Mouse (Mus musculus) liver, embryonic 11.5 days (tissue): ENCODE measurements around the gene Olfr773. TPM values are rescaled to one million over a fixed set of nuclear protein-coding genes. Genes with fewer than 3 reads are reported as not detected.
"Not testable (repeated sequence)": the region's sequence is repeated elsewhere in the genome, so short reads cannot be mapped to it uniquely, and the experiment has no call there.

Experiments used
- ATAC-seq: fragments of 200-750 bp; cut with Nextera tagmentation; replicated peaks from 2 replicates; pipeline ENCODE4 v1.8.0; 2017; ENCODE audit warnings: moderate number of reproducible peaks, mild to moderate bottlenecking, moderate TSS enrichment, moderate library complexity; ENCODE audit not compliant: low FRiP score
- DNase-seq: peaks from one replicate; pipeline ENCODE4 v3.0.0-alpha.2; 2017; ENCODE audit warnings: low spot score
- H3K27ac ChIP-seq: fragments of 300-500 bp; sonication (generic); 2 replicates; pipeline ENCODE4 v1.5.1; 2014; ENCODE audit warnings: mild to moderate bottlenecking, low read depth, low read length, control low read depth
- H3K27me3 ChIP-seq: fragments of 300-500 bp; sonication (generic); replicated peaks from 2 replicates; pipeline ENCODE4 v1.6.1; 2014; ENCODE audit warnings: low read length, mixed read lengths; ENCODE audit not compliant: control insufficient read depth, insufficient read depth
- H3K36me3 ChIP-seq: fragments of 300-500 bp; sonication (generic); 2 replicates; pipeline ENCODE4 v1.6.1; 2014; ENCODE audit warnings: mild to moderate bottlenecking, low read length, moderate library complexity, mixed read lengths; ENCODE audit not compliant: control insufficient read depth, insufficient read depth
- H3K4me1 ChIP-seq: fragments of 300-500 bp; sonication (generic); replicated peaks from 2 replicates; pipeline ENCODE4 v1.6.1; 2014; ENCODE audit warnings: low read length, mixed read lengths; ENCODE audit not compliant: control insufficient read depth, insufficient read depth
- H3K4me2 ChIP-seq: fragments of 300-500 bp; sonication (generic); 2 replicates; pipeline ENCODE4 v1.6.1; 2014; ENCODE audit warnings: mild to moderate bottlenecking, control low read depth, moderate library complexity
- H3K4me3 ChIP-seq: fragments of 300-500 bp; sonication (generic); 2 replicates; pipeline ENCODE4 v1.5.1; 2014; ENCODE audit warnings: low read depth, low read length, control low read depth
- H3K9ac ChIP-seq: fragments of 300-500 bp; sonication (generic); 2 replicates; pipeline ENCODE4 v1.6.1; 2014; ENCODE audit warnings: low read depth, low read length, control low read depth
- H3K9me3 ChIP-seq: fragments of 300-500 bp; sonication (generic); 2 replicates; pipeline ENCODE4 v1.6.1; 2016; ENCODE audit warnings: low read length, inconsistent platforms, mixed read lengths; ENCODE audit not compliant: control insufficient read depth
- WGBS: fragments of 180-500 bp; shearing (Covaris S2); extraction: QIAGEN DNeasy Blood & Tissue Kit; methylation state at CpG from one replicate; pipeline ENCODE4 v1.1.7; 2014; 5-methylcytosine and 5-hydroxymethylcytosine counted together
- polyA plus RNA-seq: library from polyadenylated mRNA; unstranded; fragments of >200 nt; fragmentation: Nextera tagmentation; extraction: Ambion mirVana; gene quantifications from 2 replicates; pipeline ENCODE4 v1.2.1, GENCODE M21; 2014

The Olfr773 gene
- polyA plus RNA-seq: not detected in 2 replicates

GRCm38 (mm10) chr10:129187319-129187718, at the start of gene Olfr773:
Gene Olfr773 (minus strand): TSS chr10:129187419.
- not testable (repeated sequence) for H3K4me2 ChIP-seq, H3K4me1 ChIP-seq, H3K36me3 ChIP-seq, H3K27me3 ChIP-seq, DNase-seq, ATAC-seq, H3K4me3 ChIP-seq, H3K9me3 ChIP-seq, H3K27ac ChIP-seq, H3K9ac ChIP-seq

DNA sequence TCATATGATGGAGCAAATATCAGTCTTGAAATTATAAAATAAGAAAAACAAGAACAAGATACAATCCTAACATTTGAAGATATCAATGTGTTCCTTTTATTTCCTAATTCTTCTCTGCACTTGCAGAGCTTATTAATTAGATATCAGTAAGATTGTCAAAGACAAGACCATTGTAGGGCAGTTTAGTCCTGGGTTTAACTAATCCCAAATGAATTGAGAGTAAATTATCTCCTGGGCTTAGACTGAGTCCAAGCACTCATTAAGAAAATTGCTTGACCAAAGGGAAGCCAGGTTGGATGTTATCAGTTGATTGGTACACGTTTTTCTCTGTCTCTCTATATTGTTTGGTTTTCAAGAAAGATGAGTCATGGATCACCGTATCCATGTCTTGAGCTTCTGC, 48.7 kb upstream of the Olfr773 start, which contains the start of gene Olfr774:
Gene Olfr774, plus strand, starts transcription at position 301 of the 400 bp plus-strand sequence.
- Histone ChIP-seq H3K4me1 (no peaks in the 10 kb centered on the region), H3K27me3 (no peaks in the 10 kb centered on the region), H3K4me3 (no peak within 1 kb of the TSS), H3K9ac (no peak within 1 kb of the TSS), H3K36me3 (no peaks in the 10 kb centered on the region), H3K27ac (no peak within 1 kb of the TSS), H3K4me2 (no peak within 1 kb of the TSS), H3K9me3 (no peaks in the 10 kb centered on the region)
- 67% methylated on average over 2 of the region's 2 CpGs for WGBS
- no peak for ATAC-seq
- no peak for DNase-seq

DNA sequence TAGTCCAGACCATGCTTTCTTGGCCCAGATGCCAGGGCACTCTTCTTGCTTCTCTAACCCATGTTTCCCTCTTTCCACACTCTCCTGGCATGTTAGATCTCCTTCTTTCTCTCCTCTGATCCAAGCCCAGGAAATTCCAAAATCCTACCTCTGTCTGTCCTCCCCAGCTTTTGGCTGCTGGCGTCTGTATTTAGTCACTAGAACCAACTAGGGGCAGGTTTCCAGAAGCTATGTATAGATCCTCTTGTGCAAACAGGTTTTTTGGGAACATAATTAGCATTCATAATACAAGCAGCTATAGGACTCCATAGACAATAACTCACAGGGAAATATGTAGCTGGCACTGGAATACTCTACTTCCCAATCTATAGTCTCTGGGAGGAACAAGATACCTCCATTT, 43.5 kb upstream of the Olfr773 start:
- H3K4me1 ChIP-seq: no peaks in the 10 kb centered on the region
- H3K27ac ChIP-seq: no peak overlapping the region
- DNase-seq (no peak), ATAC-seq (no peak)
- no peak overlapping the region for H3K4me2 ChIP-seq
- H3K9me3 ChIP-seq: no peaks in the 10 kb centered on the region
- no peaks in the 10 kb centered on the region for H3K36me3 ChIP-seq
- no peak overlapping the region for H3K9ac ChIP-seq
- no peak overlapping the region for H3K4me3 ChIP-seq
- WGBS: 70% methylated on average over 1 of the region's 1 CpGs
- H3K27me3 ChIP-seq: no peaks in the 10 kb centered on the region

DNA sequence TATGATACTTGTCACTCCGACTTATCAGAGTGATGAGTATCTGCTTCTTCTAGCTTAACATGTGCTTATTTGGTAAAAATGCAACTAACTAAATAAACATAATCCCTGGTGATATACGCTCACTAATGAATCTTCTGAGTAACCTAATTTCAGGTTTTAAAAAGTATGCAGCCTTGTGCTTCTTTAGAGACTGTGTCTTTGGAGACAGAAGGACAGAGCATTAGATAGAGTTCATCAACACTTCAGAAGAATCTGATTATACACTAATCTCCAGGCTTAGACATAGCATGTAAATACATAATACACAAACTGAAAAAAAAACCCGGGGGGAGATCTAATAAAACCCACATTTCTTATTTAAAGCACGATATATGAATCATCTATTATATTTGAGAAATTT, 9.4 kb downstream of the Olfr773 start, which contains the start of gene Olfr772:
Gene Olfr772, minus strand, starts transcription at position 101 of the 400 bp plus-strand sequence.
- not testable (repeated sequence) for H3K27me3 ChIP-seq, H3K36me3 ChIP-seq, H3K9ac ChIP-seq, H3K4me1 ChIP-seq, H3K9me3 ChIP-seq, H3K4me3 ChIP-seq, H3K4me2 ChIP-seq, ATAC-seq, H3K27ac ChIP-seq, DNase-seq
- WGBS: 75% methylated on average over 3 of the region's 4 CpGs

DNA sequence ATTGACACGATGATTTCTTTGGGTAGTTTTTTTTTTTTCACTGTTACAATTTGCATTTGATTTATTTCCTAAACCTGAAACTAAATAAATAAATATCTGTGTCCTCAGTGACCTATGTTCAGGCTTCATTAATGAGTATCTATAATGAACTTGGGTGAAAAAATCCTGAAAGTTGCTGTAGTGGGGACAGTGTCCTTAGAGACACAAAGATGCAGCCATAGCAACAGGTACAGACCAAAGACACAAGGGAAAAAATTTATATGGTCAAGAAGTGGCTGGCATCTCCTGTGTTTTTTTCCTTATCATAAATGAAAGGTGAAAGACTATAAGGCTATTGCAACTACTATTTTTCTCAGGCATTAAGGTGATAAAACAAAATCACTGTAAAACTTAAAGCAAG, 22.6 kb downstream of the Olfr773 start, which contains the start of gene Olfr771:
Gene Olfr771, minus strand, starts transcription at position 101 of the 400 bp plus-strand sequence.
- Histone ChIP-seq H3K9ac (no peak within 1 kb of the TSS), H3K4me2 (no peak within 1 kb of the TSS), H3K9me3 (no peaks in the 10 kb centered on the region), H3K36me3 (no peaks in the 10 kb centered on the region), H3K27me3 (no peaks in the 10 kb centered on the region), H3K27ac (no peak within 1 kb of the TSS), H3K4me3 (no peak within 1 kb of the TSS), H3K4me1 (no peaks in the 10 kb centered on the region)
- WGBS: 83% methylated on average over 1 of the region's 1 CpGs
- no peak for DNase-seq
- no peak for ATAC-seq

- Histone ChIP-seq H3K4me1 (no peaks in the 10 kb centered on the region), H3K4me3 (no peak within 1 kb of the TSS), H3K27ac (no peak within 1 kb of the TSS), H3K4me2 (no peak within 1 kb of the TSS), H3K9ac (no peak within 1 kb of the TSS), H3K27me3 (no peaks in the 10 kb centered on the region), H3K36me3 (no peaks in the 10 kb centered on the region), H3K9me3 (no peaks in the 10 kb centered on the region)
- WGBS: 84% methylated on average over 2 of the region's 2 CpGs
- DNase-seq (no peak), ATAC-seq (no peak)
Observed at GRCm38 (mm10) chr10:129138898-129139297, 48.3 kb downstream of the Olfr773 start, which contains the start of gene Olfr770. Gene Olfr770 (minus strand): TSS chr10:129138998.

Other genes with a start within 250 kb of the Olfr773 start
- gene Mettl7b, start 226.4 kb downstream of the Olfr773 start, polyA plus RNA-seq: not detected in 2 replicates
- not detected in 2 replicates for gene Olfr9, start 198.0 kb downstream of the Olfr773 start, polyA plus RNA-seq
- gene Olfr763, start 176.6 kb downstream of the Olfr773 start, polyA plus RNA-seq: not detected in 2 replicates
- not detected in 2 replicates for gene Olfr764-ps1, start 147.5 kb downstream of the Olfr773 start, polyA plus RNA-seq
- gene Olfr765, start 137.4 kb downstream of the Olfr773 start, polyA plus RNA-seq: not detected in 2 replicates
- gene Olfr766-ps1, start 118.4 kb downstream of the Olfr773 start, polyA plus RNA-seq: not detected in 2 replicates
- not detected in 2 replicates for gene Olfr767, start 104.5 kb downstream of the Olfr773 start, polyA plus RNA-seq
- gene Olfr768, start 88.0 kb downstream of the Olfr773 start, polyA plus RNA-seq: not detected in 2 replicates
- not detected in 2 replicates for gene Olfr769, start 69.6 kb downstream of the Olfr773 start, polyA plus RNA-seq
- gene Olfr770, start 48.4 kb downstream of the Olfr773 start, polyA plus RNA-seq: not detected in 2 replicates
- gene Olfr771, start 22.7 kb downstream of the Olfr773 start, polyA plus RNA-seq: not detected in 2 replicates
- not detected in 2 replicates for gene Olfr772, start 9.5 kb downstream of the Olfr773 start, polyA plus RNA-seq
- gene Olfr774, start 48.8 kb upstream of the Olfr773 start, polyA plus RNA-seq: not detected in 2 replicates
- not detected in 2 replicates for gene Olfr775, start 61.0 kb upstream of the Olfr773 start, polyA plus RNA-seq
- not detected in 2 replicates for gene Olfr776, start 71.7 kb upstream of the Olfr773 start, polyA plus RNA-seq
- gene Olfr777, start 84.1 kb upstream of the Olfr773 start, polyA plus RNA-seq: not detected in 2 replicates
- gene Olfr780, start 130.7 kb upstream of the Olfr773 start, polyA plus RNA-seq: not detected in 2 replicates
- gene Olfr781, start 141.4 kb upstream of the Olfr773 start, polyA plus RNA-seq: not detected in 2 replicates
- gene Olfr782, start 161.4 kb upstream of the Olfr773 start, polyA plus RNA-seq: not detected in 2 replicates
- 0.07 TPM in 1 of 2 replicates, not detected in the other for gene Olfr784, start 196.7 kb upstream of the Olfr773 start, polyA plus RNA-seq
- not detected in 2 replicates for gene Olfr785, start 218.0 kb upstream of the Olfr773 start, polyA plus RNA-seq
- not detected in 2 replicates for gene Olfr786, start 239.9 kb upstream of the Olfr773 start, polyA plus RNA-seq